Mouse (Mus musculus): ENCODE data around the gene Ap2a1. TPM values are rescaled to one million over a fixed set of nuclear protein-coding genes. Genes with fewer than 3 reads are reported as not detected.

Ap2a1 gene
- polyA plus RNA-seq, 1 experiment from 2014 or later, result 70.1 TPM

Other genes starting within 250 kb of the Ap2a1 start
- gene Izumo2, start 220.8 kb downstream of the Ap2a1 start, polyA plus RNA-seq (2014; fragmentation: Nextera tagmentation; extraction: Ambion mirVana), result not detected in 2 replicates
- 32.3 and 38.0 TPM in 2 replicates for gene Vrk3, start 181.1 kb downstream of the Ap2a1 start, polyA plus RNA-seq (2014; fragmentation: Nextera tagmentation; extraction: Ambion mirVana)
- 3.3 and 3.6 TPM in 2 replicates for gene Zfp473, start 178.4 kb downstream of the Ap2a1 start, polyA plus RNA-seq (2014; fragmentation: Nextera tagmentation; extraction: Ambion mirVana)
- 66.9 and 72.6 TPM in 2 replicates for gene Nup62, start 113.4 kb downstream of the Ap2a1 start, polyA plus RNA-seq (2014; fragmentation: Nextera tagmentation; extraction: Ambion mirVana)
- 0.52 and 1.9 TPM in 2 replicates for gene Il4i1, start 113.1 kb downstream of the Ap2a1 start, polyA plus RNA-seq (2014; fragmentation: Nextera tagmentation; extraction: Ambion mirVana)
- gene Atf5, start 112.8 kb downstream of the Ap2a1 start, polyA plus RNA-seq (2014; fragmentation: Nextera tagmentation; extraction: Ambion mirVana), result 2.9 and 3.1 TPM in 2 replicates
- 32.4 and 42.5 TPM in 2 replicates for gene Akt1s1, start 80.5 kb downstream of the Ap2a1 start, polyA plus RNA-seq (2014; fragmentation: Nextera tagmentation; extraction: Ambion mirVana)
- 55.1 and 75.1 TPM in 2 replicates for gene Tbc1d17, start 80.4 kb downstream of the Ap2a1 start, polyA plus RNA-seq (2014; fragmentation: Nextera tagmentation; extraction: Ambion mirVana)
- 21.6 and 25.3 TPM in 2 replicates for gene Pnkp, start 72.4 kb downstream of the Ap2a1 start, polyA plus RNA-seq (2014; fragmentation: Nextera tagmentation; extraction: Ambion mirVana)
- gene Ptov1, start 59.7 kb downstream of the Ap2a1 start, polyA plus RNA-seq (2014; fragmentation: Nextera tagmentation; extraction: Ambion mirVana), result 350 and 370 TPM in 2 replicates
- gene Med25, start 36.8 kb downstream of the Ap2a1 start, polyA plus RNA-seq (2014; fragmentation: Nextera tagmentation; extraction: Ambion mirVana), result 44.5 and 50.3 TPM in 2 replicates
- 11.8 and 13.2 TPM in 2 replicates for gene Fuz, start 33.4 kb downstream of the Ap2a1 start, polyA plus RNA-seq (2014; fragmentation: Nextera tagmentation; extraction: Ambion mirVana)
- 0.21 TPM in 1 of 2 replicates, not detected in the other for gene Tsks, start 13.7 kb upstream of the Ap2a1 start, polyA plus RNA-seq (2014; fragmentation: Nextera tagmentation; extraction: Ambion mirVana)
- gene Cpt1c, start 45.4 kb upstream of the Ap2a1 start, polyA plus RNA-seq (2014; fragmentation: Nextera tagmentation; extraction: Ambion mirVana), result 14.3 and 17.1 TPM in 2 replicates
- 289 and 293 TPM in 2 replicates for gene Prmt1, start 57.1 kb upstream of the Ap2a1 start, polyA plus RNA-seq (2014; fragmentation: Nextera tagmentation; extraction: Ambion mirVana)
- gene Irf3, start 68.2 kb upstream of the Ap2a1 start, polyA plus RNA-seq (2014; fragmentation: Nextera tagmentation; extraction: Ambion mirVana), result 62.4 and 71.9 TPM in 2 replicates
- gene Bcl2l12, start 69.2 kb upstream of the Ap2a1 start, polyA plus RNA-seq (2014; fragmentation: Nextera tagmentation; extraction: Ambion mirVana), result 69.9 and 71.7 TPM in 2 replicates
- 40.0 and 41.1 TPM in 2 replicates for gene Scaf1, start 86.9 kb upstream of the Ap2a1 start, polyA plus RNA-seq (2014; fragmentation: Nextera tagmentation; extraction: Ambion mirVana)
- 18.5 and 23.9 TPM in 2 replicates for gene Rras, start 88.5 kb upstream of the Ap2a1 start, polyA plus RNA-seq (2014; fragmentation: Nextera tagmentation; extraction: Ambion mirVana)
- gene Prr12, start 123.4 kb upstream of the Ap2a1 start, polyA plus RNA-seq (2014; fragmentation: Nextera tagmentation; extraction: Ambion mirVana), result 10.9 and 11.8 TPM in 2 replicates
- gene Nosip, start 132.9 kb upstream of the Ap2a1 start, polyA plus RNA-seq (2014; fragmentation: Nextera tagmentation; extraction: Ambion mirVana), result 59.2 and 63.8 TPM in 2 replicates
- gene Prrg2, start 133.2 kb upstream of the Ap2a1 start, polyA plus RNA-seq (2014; fragmentation: Nextera tagmentation; extraction: Ambion mirVana), result 17.9 and 20.3 TPM in 2 replicates
- 221 and 234 TPM in 2 replicates for gene Rcn3, start 162.7 kb upstream of the Ap2a1 start, polyA plus RNA-seq (2014; fragmentation: Nextera tagmentation; extraction: Ambion mirVana)
- gene Fcgrt, start 174.4 kb upstream of the Ap2a1 start, polyA plus RNA-seq (2014; fragmentation: Nextera tagmentation; extraction: Ambion mirVana), result 12.6 TPM in 2 replicates
- gene Rps11, start 194.9 kb upstream of the Ap2a1 start, polyA plus RNA-seq (2014; fragmentation: Nextera tagmentation; extraction: Ambion mirVana), result 1,561 and 1,602 TPM in 2 replicates
- gene Rpl13a, start 199.3 kb upstream of the Ap2a1 start, polyA plus RNA-seq (2014; fragmentation: Nextera tagmentation; extraction: Ambion mirVana), result 1,418 and 1,436 TPM in 2 replicates
- gene Gm45713, start 206.7 kb upstream of the Ap2a1 start, polyA plus RNA-seq (2014; fragmentation: Nextera tagmentation; extraction: Ambion mirVana), result 0.20 TPM in 1 of 2 replicates, not detected in the other
- gene Flt3l, start 206.9 kb upstream of the Ap2a1 start, polyA plus RNA-seq (2014; fragmentation: Nextera tagmentation; extraction: Ambion mirVana), result 0.52 and 0.67 TPM in 2 replicates
- 102 and 104 TPM in 2 replicates for gene Pih1d1, start 224.8 kb upstream of the Ap2a1 start, polyA plus RNA-seq (2014; fragmentation: Nextera tagmentation; extraction: Ambion mirVana)
- gene Aldh16a1, start 225.1 kb upstream of the Ap2a1 start, polyA plus RNA-seq (2014; fragmentation: Nextera tagmentation; extraction: Ambion mirVana), result 32.3 and 39.1 TPM in 2 replicates
- gene Slc17a7, start 234.5 kb upstream of the Ap2a1 start, polyA plus RNA-seq (2014; fragmentation: Nextera tagmentation; extraction: Ambion mirVana), result 1.1 and 1.6 TPM in 2 replicates

Measured in embryonic facial prominence, embryonic 11.5 days (tissue).